Mouse (Mus musculus): ENCODE data around the gene Slc35f1. TPM values are rescaled to one million over a fixed set of nuclear protein-coding genes. Genes with fewer than 3 reads are reported as not detected.

Slc35f1 gene
- polyA plus RNA-seq, 1 experiment from 2014 or later = 4.6 TPM

DNA sequence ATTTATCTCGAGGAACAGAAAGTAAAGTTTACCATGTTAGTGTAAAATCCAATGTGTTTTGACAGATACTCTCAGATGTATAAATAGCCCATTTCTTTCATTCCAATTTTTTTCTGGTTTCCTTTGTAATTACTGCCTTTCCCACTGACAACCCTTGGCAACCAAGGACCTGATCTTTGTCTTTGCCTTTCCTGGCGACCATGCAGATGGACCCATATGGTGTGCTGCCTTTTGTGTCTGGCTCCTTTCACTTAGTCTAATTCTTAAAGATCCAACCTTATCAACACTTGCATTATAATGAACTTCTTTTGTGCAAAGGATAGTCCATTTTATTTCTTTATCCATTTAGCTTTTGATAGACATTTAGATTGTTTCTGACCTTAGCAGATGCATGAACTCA is 117.5 kb downstream of the Slc35f1 start:
- no peaks in the 10 kb centered on the region for H3K27me3 ChIP-seq
- WGBS = 75% methylated on average over 2 of the region's 2 CpGs
- H3K4me3 ChIP-seq = no peak overlapping the region
- H3K36me3 ChIP-seq = no peaks in the 10 kb centered on the region
- H3K27ac ChIP-seq = no peak overlapping the region
- ATAC-seq (ENCODE audit: low FRiP score, low read depth) = no peak
- no peak overlapping the region for H3K9ac ChIP-seq
- no peaks in the 10 kb centered on the region for H3K9me3 ChIP-seq
- H3K4me1 ChIP-seq = no peaks in the 10 kb centered on the region
- no peak overlapping the region for H3K4me2 ChIP-seq (replicated peaks)

DNA sequence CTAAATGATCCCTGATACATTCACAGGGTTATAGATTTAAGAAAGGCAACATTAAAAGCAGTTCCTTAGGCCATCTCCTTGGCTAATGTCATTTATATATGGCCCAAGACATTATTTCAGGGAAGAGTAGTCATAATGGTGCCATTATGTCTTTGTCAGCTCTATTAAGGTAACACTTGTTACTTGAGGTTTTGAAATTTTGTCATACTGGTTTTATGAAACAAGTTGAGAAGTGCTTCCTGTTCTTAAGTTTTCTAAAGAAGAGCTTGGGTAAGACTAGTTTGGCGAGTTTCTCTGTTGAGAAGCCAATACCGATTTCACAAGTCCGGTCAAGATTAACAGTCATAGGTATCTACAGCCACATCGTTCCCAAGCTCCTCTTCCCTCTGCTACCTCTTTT is 122.5 kb downstream of the Slc35f1 start:
- Histone ChIP-seq H3K4me1 (no peaks in the 10 kb centered on the region), H3K4me3 (no peak overlapping the region), H3K27me3 (no peaks in the 10 kb centered on the region), H3K27ac (no peak overlapping the region), H3K4me2 (replicated peaks) (no peak overlapping the region), H3K9me3 (no peaks in the 10 kb centered on the region), H3K36me3 (no peaks in the 10 kb centered on the region), H3K9ac (no peak overlapping the region)
- ATAC-seq (ENCODE audit: low FRiP score, low read depth) = no peak
- WGBS = 87% methylated on average over 4 of the region's 4 CpGs

DNA sequence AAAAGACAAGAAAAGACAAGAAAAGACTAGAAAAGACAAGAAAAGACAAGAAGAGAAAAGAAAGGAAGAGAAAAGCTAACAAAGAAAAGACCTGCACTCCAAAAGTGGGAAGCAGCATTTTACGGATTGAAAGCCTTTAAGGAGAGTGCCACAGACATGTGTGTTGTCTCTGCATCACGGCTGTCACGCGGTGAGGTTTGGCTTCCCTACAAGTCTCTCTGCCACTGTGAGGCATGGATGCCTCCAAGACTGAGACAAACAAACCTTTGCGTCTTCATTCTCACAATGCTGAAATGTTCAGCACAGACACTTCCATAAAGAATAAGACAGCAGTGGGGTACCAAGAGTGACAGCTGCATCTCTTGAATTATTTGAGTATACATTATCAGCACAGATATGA is 124.0 kb downstream of the Slc35f1 start:
- H3K27me3 ChIP-seq = no peaks in the 10 kb centered on the region
- no peaks in the 10 kb centered on the region for H3K36me3 ChIP-seq
- no peak overlapping the region for H3K27ac ChIP-seq
- no peak overlapping the region for H3K4me3 ChIP-seq
- WGBS = 91% methylated on average over 5 of the region's 5 CpGs
- H3K4me2 ChIP-seq (replicated peaks) = no peak overlapping the region
- no peak overlapping the region for H3K9ac ChIP-seq
- ATAC-seq (ENCODE audit: low FRiP score, low read depth) = no peak
- H3K4me1 ChIP-seq = no peaks in the 10 kb centered on the region
- no peaks in the 10 kb centered on the region for H3K9me3 ChIP-seq

DNA sequence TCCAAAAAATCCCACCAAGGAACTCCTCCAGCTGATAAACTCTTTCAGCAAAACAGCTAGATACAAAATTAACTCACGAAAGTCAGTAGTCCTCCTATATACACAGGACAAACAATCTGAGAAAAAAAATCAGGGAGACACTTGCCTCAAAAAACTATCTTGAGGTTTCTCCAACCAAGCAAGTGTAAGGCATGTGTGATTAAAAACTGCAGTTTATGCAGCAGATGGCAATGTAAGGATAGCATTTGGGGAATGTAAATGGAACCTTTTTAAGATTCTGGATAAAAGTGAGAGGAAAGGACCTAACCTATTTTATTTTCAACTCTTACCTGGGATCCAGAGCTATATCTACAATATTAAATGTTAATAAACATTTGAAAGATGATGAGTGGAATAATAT is 129.3 kb downstream of the Slc35f1 start:
- H3K9ac ChIP-seq = no peak overlapping the region
- no peaks in the 10 kb centered on the region for H3K4me1 ChIP-seq
- no peaks in the 10 kb centered on the region for H3K27me3 ChIP-seq
- H3K9me3 ChIP-seq = no peaks in the 10 kb centered on the region
- no peak overlapping the region for H3K4me2 ChIP-seq (replicated peaks)
- 81% methylated on average over 1 of the region's 1 CpGs for WGBS
- ATAC-seq (ENCODE audit: low FRiP score, low read depth) = no peak
- no peak overlapping the region for H3K4me3 ChIP-seq
- no peaks in the 10 kb centered on the region for H3K36me3 ChIP-seq
- no peak overlapping the region for H3K27ac ChIP-seq

DNA sequence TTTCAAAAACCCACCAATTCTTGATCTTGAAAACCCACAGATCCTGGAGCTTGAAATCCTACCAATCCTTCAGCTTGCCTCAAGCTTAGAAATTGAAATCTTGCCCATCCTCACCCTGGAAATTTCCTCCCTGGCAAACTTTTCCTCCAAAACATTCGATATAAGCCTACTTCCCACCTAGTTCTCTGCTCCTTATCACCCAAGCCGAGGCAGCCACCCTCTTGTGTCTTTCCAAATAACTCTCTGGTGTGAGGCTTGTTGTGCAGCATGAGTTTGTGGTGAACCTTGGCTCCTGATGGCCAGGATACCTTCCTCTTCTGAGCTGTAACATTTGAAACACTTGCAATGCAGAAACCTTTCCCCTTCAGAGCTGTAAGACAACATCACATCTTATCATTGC is 132.6 kb downstream of the Slc35f1 start:
- 80% methylated on average over 2 of the region's 2 CpGs for WGBS
- H3K36me3 ChIP-seq = no peaks in the 10 kb centered on the region
- H3K4me2 ChIP-seq (replicated peaks) = no peak overlapping the region
- no peak overlapping the region for H3K4me3 ChIP-seq
- no peak overlapping the region for H3K27ac ChIP-seq
- H3K9ac ChIP-seq = no peak overlapping the region
- H3K27me3 ChIP-seq = no peaks in the 10 kb centered on the region
- H3K9me3 ChIP-seq = no peaks in the 10 kb centered on the region
- H3K4me1 ChIP-seq = no peaks in the 10 kb centered on the region
- no peak for ATAC-seq (ENCODE audit: low FRiP score, low read depth)

DNA sequence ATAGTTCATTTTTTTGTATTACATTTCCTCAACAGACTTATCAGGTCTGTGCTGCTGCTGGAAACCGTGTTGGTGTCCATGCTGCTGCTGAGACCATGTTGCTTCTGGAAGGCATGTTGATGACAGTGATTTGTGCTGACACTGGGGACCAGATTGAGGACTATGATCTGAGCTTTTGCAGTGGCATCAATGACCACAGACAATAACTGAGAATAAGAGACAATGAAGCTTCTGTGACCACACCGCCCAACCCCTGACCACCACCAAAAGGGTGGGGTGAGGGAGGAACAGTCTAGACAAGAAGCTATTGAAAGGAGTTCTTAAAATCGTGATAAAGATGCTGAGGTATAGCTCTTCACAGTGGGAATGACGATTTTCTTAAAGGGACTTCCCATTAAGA is 135.4 kb downstream of the Slc35f1 start:
- no peak overlapping the region for H3K4me3 ChIP-seq
- H3K27ac ChIP-seq = no peak overlapping the region
- WGBS = 83% methylated on average over 4 of the region's 4 CpGs
- H3K9ac ChIP-seq = no peak overlapping the region
- H3K9me3 ChIP-seq = no peaks in the 10 kb centered on the region
- ATAC-seq (ENCODE audit: low FRiP score, low read depth) = no peak
- H3K4me2 ChIP-seq (replicated peaks) = no peak overlapping the region
- no peaks in the 10 kb centered on the region for H3K27me3 ChIP-seq
- H3K36me3 ChIP-seq = no peaks in the 10 kb centered on the region
- H3K4me1 ChIP-seq = no peaks in the 10 kb centered on the region

DNA sequence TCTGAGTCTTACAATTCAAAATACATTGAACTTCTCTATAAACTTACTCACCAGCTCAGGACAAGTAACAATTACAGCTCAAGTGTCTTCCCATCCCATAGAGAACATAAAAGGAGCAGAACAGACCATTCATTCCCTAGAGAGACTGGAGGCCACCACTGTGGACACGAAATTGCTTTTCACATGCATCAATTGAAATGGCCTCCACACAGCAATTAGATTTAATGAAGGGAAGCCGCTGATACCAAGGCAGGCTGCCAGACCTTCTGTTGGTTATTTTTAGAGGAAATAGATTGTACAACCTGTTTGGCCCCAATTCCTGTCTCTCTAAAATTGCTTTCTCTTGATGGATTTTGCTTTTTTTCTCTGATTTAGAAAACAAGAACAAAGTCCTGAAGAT is 150.5 kb downstream of the Slc35f1 start:
- H3K27ac ChIP-seq = no peak overlapping the region
- no peaks in the 10 kb centered on the region for H3K27me3 ChIP-seq
- no peaks in the 10 kb centered on the region for H3K9me3 ChIP-seq
- WGBS = 45% methylated on average over 2 of the region's 2 CpGs
- ATAC-seq (ENCODE audit: low FRiP score, low read depth) = no peak
- H3K4me2 ChIP-seq (replicated peaks) = no peak overlapping the region
- no peak overlapping the region for H3K4me3 ChIP-seq
- H3K36me3 ChIP-seq = no peaks in the 10 kb centered on the region
- no peak overlapping the region for H3K9ac ChIP-seq
- no peaks in the 10 kb centered on the region for H3K4me1 ChIP-seq

DNA sequence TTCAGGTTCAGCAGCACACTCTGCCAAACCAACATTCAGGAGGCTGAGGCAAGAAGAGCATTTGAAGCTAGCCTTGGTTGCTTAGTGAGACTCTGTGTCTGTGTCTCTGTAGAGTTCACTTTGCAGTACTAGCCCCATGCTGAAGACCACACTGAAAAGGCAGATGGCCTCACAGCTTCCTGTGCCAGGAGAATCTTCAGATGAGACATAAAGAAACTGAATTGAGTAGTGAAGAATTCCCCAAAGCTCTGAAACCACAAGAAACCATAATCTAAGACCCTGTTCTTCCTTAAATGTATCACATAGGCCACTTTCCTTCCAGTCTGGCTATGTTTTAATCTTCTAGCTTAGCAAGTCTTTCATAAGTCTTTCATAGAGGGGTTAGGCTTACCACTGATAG is 161.7 kb downstream of the Slc35f1 start:
- H3K4me2 ChIP-seq (replicated peaks) = no peak overlapping the region
- H3K36me3 ChIP-seq = no peaks in the 10 kb centered on the region
- H3K4me3 ChIP-seq = no peak overlapping the region
- no peaks in the 10 kb centered on the region for H3K9me3 ChIP-seq
- no peaks in the 10 kb centered on the region for H3K27me3 ChIP-seq
- no peak for ATAC-seq (ENCODE audit: low FRiP score, low read depth)
- H3K9ac ChIP-seq = no peak overlapping the region
- no peak overlapping the region for H3K27ac ChIP-seq
- no peaks in the 10 kb centered on the region for H3K4me1 ChIP-seq

DNA sequence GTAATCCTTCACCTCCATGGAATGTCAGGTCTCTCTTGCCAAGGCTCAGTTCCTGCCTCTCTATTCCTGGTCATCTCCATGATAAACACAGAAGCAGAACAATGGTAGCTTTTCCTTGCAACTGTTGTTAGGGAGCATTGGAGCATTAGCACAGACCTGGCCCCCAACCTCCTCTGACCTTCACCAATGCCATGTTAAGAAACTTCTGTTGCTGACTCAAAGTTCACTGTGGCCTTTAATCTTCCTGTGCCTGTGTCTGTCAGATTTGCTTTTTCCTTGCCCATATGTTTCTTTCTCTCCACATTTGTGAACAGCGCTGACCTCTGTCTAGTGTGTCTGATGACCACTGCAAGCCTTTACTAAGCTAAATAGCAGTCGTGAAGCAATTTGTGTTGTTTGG is 170.5 kb downstream of the Slc35f1 start:
- 74% methylated on average over 2 of the region's 2 CpGs for WGBS
- ATAC-seq (ENCODE audit: low FRiP score, low read depth) = no peak
- Histone ChIP-seq H3K9me3 (no peaks in the 10 kb centered on the region), H3K4me2 (replicated peaks) (no peak overlapping the region), H3K27ac (no peak overlapping the region), H3K4me1 (no peaks in the 10 kb centered on the region), H3K27me3 (no peaks in the 10 kb centered on the region), H3K36me3 (no peaks in the 10 kb centered on the region), H3K9ac (no peak overlapping the region), H3K4me3 (no peak overlapping the region)

DNA sequence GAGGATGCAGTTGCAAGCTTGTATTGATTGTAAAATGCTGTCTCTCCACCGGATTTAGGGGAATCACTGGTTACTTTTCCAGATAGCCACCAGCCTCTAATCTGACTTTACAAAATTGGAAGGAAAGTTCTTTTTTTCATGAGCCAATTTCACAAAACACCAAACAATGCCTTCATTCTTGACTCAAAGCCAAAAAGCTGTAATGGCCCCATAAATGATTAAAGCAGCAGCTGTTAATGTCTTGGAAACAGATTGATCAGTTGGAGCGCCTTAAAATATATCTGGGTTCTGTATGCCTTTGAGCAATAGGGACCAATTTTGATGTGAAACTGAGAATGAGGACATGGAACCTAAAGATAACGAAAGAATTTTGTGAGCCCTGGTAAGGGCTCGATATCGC is 174.6 kb downstream of the Slc35f1 start:
- no peak overlapping the region for H3K4me2 ChIP-seq (replicated peaks)
- no peaks in the 10 kb centered on the region for H3K4me1 ChIP-seq
- no peaks in the 10 kb centered on the region for H3K36me3 ChIP-seq
- no peaks in the 10 kb centered on the region for H3K27me3 ChIP-seq
- no peak overlapping the region for H3K4me3 ChIP-seq
- H3K9me3 ChIP-seq = no peaks in the 10 kb centered on the region
- ATAC-seq (ENCODE audit: low FRiP score, low read depth) = no peak
- no peak overlapping the region for H3K27ac ChIP-seq
- 68% methylated on average over 5 of the region's 5 CpGs for WGBS
- H3K9ac ChIP-seq = no peak overlapping the region

DNA sequence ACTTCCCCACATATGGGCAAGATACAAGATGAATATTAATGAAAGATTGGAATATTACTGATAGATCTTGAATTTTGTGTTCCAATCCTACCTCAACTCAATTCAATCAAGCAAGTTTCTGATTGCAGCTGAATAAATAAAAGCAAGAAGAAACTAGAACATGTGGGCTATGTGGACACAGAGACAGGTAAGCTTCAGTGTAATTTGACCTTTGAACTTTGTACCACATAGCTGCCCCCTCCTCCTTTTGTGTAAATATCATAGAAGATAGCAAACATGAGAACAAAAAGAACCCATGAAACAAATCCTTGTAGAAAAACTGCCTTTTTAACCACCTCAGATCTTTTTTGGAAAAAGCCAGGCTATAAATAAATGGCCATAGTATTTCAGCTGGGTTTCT is 180.8 kb downstream of the Slc35f1 start:
- H3K4me1 ChIP-seq = no peaks in the 10 kb centered on the region
- no peaks in the 10 kb centered on the region for H3K36me3 ChIP-seq

DNA sequence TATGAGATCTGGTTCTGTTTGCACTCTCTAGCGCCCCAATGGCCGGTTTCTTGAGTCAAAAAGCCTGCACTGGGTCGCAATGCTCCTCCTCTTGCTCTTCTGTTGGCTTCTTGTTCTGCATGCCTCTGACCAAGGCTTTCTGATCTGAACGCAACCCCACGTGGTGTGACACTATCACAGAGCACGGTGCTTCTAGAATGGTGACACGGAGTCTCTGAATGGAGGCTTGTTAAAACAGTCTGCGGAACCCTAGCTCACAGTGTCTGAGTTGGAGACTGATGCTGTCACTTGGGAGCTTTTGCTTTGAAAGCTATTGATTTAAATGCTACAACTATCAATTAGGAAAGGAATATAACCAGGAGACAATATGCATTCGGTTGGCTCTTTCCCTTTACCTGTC is 183.8 kb downstream of the Slc35f1 start:
- H3K27ac ChIP-seq = no peak overlapping the region
- no peaks in the 10 kb centered on the region for H3K27me3 ChIP-seq
- no peaks in the 10 kb centered on the region for H3K4me1 ChIP-seq
- no peaks in the 10 kb centered on the region for H3K36me3 ChIP-seq
- no peak overlapping the region for H3K4me3 ChIP-seq
- no peak overlapping the region for H3K9ac ChIP-seq
- 74% methylated on average over 9 of the region's 9 CpGs for WGBS
- ATAC-seq (ENCODE audit: low FRiP score, low read depth) = no peak
- H3K9me3 ChIP-seq = no peaks in the 10 kb centered on the region
- no peak overlapping the region for H3K4me2 ChIP-seq (replicated peaks)

More for the DNA sequence above, 180.8 kb downstream of the Slc35f1 start:
- no peak for ATAC-seq (ENCODE audit: low FRiP score, low read depth)
- H3K27ac ChIP-seq = no peak overlapping the region
- H3K9ac ChIP-seq = no peak overlapping the region
- H3K9me3 ChIP-seq = no peaks in the 10 kb centered on the region
- no peaks in the 10 kb centered on the region for H3K27me3 ChIP-seq
- H3K4me3 ChIP-seq = no peak overlapping the region
- no peak overlapping the region for H3K4me2 ChIP-seq (replicated peaks)

DNA sequence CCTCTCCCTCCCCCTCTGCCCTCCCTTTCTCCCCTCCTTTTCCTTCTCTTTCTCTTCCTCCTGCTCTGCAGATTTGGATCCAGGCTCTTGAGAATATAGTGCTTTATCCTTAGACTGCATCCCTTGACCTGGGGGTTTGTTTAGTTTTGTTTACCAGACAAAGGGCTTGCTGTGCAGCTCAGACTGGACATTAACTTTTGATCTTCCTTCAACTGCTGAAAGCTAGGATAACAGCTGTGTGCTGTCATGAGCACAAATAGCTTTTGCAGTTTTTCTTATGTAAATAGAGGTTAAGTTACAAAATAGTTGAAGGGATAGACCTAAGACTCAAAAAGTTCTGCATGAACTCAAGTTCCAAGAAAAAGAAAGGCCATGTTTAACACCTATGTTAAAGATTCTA is 184.4 kb downstream of the Slc35f1 start:
- H3K9me3 ChIP-seq = no peaks in the 10 kb centered on the region
- H3K9ac ChIP-seq = no peak overlapping the region
- H3K4me1 ChIP-seq = no peaks in the 10 kb centered on the region
- no peaks in the 10 kb centered on the region for H3K27me3 ChIP-seq
- no peaks in the 10 kb centered on the region for H3K36me3 ChIP-seq
- no peak for ATAC-seq (ENCODE audit: low FRiP score, low read depth)
- no peak overlapping the region for H3K4me2 ChIP-seq (replicated peaks)
- H3K27ac ChIP-seq = no peak overlapping the region
- H3K4me3 ChIP-seq = no peak overlapping the region
